Mouse (Mus musculus) right cerebral cortex, postnatal 4 days (tissue): ENCODE data around the gene 9130019O22Rik.

ENCODE experiments used
- DNase-seq: peaks from one replicate; pipeline ENCODE4 v3.0.0-alpha.2; 2022

The 9130019O22Rik gene

GRCm38 (mm10) chr7:127337636-127338035, 49.3 kb downstream of the 9130019O22Rik start:
- no peak for DNase-seq

- no peak for DNase-seq
Measured at GRCm38 (mm10) chr7:127335604-127336003, 51.4 kb downstream of the 9130019O22Rik start.

GRCm38 (mm10) chr7:127333240-127333639, 53.7 kb downstream of the 9130019O22Rik start:
- no peak for DNase-seq
